Mouse (Mus musculus): ENCODE measurements around the gene Gm8281.
"Not testable (repeated sequence)": the region's sequence is repeated elsewhere in the genome, so short reads cannot be mapped to it uniquely, and the experiment has no call there.

The Gm8281 gene

GRCm38 (mm10) chr14:5070611-5071490 is at the start of gene Gm8281:
Gene Gm8281, plus strand, starts transcription at chr14:5071040.
- not testable (repeated sequence) for DNase-seq (ENCODE audit: low read depth, low spot score)

- DNase-seq (ENCODE audit: low read depth, low spot score) = not testable (repeated sequence)
Measured at GRCm38 (mm10) chr14:5050329-5050728, 20.5 kb upstream of the Gm8281 start, which contains the start of gene 4930555G01Rik. Gene 4930555G01Rik, plus strand, starts transcription at chr14:5050629.

DNA sequence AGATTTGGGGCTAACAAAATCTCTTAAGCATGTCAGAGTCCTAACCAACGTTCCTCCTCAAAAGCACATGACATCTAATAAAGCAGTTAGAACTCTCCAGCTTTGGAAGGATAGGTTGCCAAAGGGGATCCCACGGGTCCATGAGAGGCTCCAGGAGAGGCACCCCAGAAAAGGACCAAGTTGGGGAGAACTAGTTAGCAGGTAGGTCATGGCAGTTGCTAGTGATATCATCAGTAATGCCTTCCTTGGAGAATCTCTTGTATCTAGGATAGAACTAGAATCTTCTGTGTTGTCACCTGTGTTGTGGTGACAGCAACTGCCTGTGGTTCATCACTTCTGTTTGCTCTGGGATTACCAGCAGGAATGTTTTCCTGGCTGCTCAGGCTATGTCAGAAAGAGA is 60.4 kb downstream of the Gm8281 start, which contains the start of gene Gm8279:
Gene Gm8279, plus strand, starts transcription at position 301 of the 400 bp plus-strand sequence.
- not testable (repeated sequence) for DNase-seq (ENCODE audit: low read depth, low spot score)

Data from telencephalon, adult 2 months (tissue).